Mouse (Mus musculus) thymus, adult 2 months (tissue): ENCODE measurements around the gene Slc22a6. TPM values are rescaled to one million over a fixed set of nuclear protein-coding genes. Genes with fewer than 3 reads are reported as not detected.

Source experiments
- DNase-seq: peaks from one replicate; pipeline ENCODE4 v3.0.0; 2021
- H3K27ac ChIP-seq: fragments of 200-500 bp; 2 replicates; pipeline ENCODE4 v1.5.1; 2012; ENCODE audit warnings: low read length, control low read depth; ENCODE audit not compliant: control insufficient read depth, insufficient read depth
- H3K27me3 ChIP-seq: fragments of 200-500 bp; 2 replicates; pipeline ENCODE4 v1.6.1; 2012; ENCODE audit warnings: mild to moderate bottlenecking, low read length, moderate library complexity, mixed read lengths; ENCODE audit not compliant: control insufficient read depth, insufficient read depth
- H3K36me3 ChIP-seq: fragments of 200-500 bp; 2 replicates; pipeline ENCODE4 v1.6.1; 2012; ENCODE audit warnings: mild to moderate bottlenecking, low read length, moderate library complexity; ENCODE audit not compliant: control insufficient read depth, insufficient read depth
- H3K4me1 ChIP-seq: fragments of 200-500 bp; replicated peaks from 2 replicates; pipeline ENCODE4 v1.6.1; 2012; ENCODE audit warnings: low read length; ENCODE audit not compliant: control insufficient read depth, insufficient read depth
- H3K4me3 ChIP-seq: fragments of 200-500 bp; 2 replicates; pipeline ENCODE4 v1.5.1; 2012; ENCODE audit warnings: mild to moderate bottlenecking, low read length, control low read depth, moderate library complexity; ENCODE audit not compliant: control insufficient read depth, insufficient read depth
- CTCF ChIP-seq: fragments of 200-500 bp; IDR thresholded peaks from 2 replicates; pipeline ENCODE4 v1.5.1; 2012; ENCODE audit warnings: mild to moderate bottlenecking, control low read depth, low read length, moderate library complexity, borderline replicate concordance; ENCODE audit not compliant: control insufficient read depth, poor library complexity, insufficient read depth; ENCODE audit errors: extremely low read depth
- POLR2A ChIP-seq: fragments of 200-500 bp; IDR thresholded peaks from 2 replicates; pipeline ENCODE4 v1.6.1; 2012; ENCODE audit warnings: mild to moderate bottlenecking, low read length, control low read depth, moderate library complexity; ENCODE audit not compliant: control insufficient read depth, poor library complexity, insufficient read depth; ENCODE audit errors: extremely low read depth
- WGBS: fragments of 180-500 bp; shearing (Covaris S2); methylation state at CpG from one replicate; pipeline ENCODE4 v1.1.7; 2018; 5-methylcytosine and 5-hydroxymethylcytosine counted together
- polyA plus RNA-seq: library from polyadenylated mRNA; depleted of rRNA; stranded (reverse); fragments of >200 nt; gene quantifications from 2 replicates; pipeline ENCODE4 v1.2.3, GENCODE M21; 2012

Gene Slc22a6
- polyA plus RNA-seq, 1 experiment = 0.16 TPM

DNA sequence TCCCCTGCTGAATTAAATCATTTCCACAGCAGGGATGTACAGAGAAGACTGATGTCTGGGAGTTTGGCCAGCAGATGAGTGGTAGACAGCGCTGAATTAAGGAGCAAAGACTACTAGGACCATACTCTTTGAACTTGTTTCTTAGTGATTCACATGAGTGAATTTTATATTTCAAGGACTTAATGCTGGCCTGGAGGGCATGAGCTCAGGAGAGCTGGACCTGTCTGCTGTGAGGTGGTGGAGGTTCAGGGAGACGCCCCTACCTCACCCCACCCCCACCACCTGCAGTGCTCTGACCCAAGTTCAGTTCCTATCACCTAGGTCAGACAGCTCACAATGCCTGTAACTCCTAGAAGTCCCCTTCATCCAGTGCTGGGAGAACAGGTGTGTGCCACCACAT lies 28.6 kb downstream of the Slc22a6 start:
- Histone ChIP-seq H3K4me3 (no peak overlapping the region), H3K36me3 (no peaks in the 10 kb centered on the region), H3K27me3 (no peaks in the 10 kb centered on the region), H3K4me1 (no peaks in the 10 kb centered on the region), H3K27ac (no peak overlapping the region)
- DNase-seq = no peak
- TF ChIP-seq POLR2A (no peak), CTCF (no peak)
- WGBS = 100% methylated on average over 2 of the region's 2 CpGs

GRCm38 (mm10) chr19:8655833-8656232 lies 38.0 kb downstream of the Slc22a6 start:
- no peak for TF ChIP-seq CTCF
- no peak for TF ChIP-seq POLR2A
- DNase-seq = no peak
- no peak overlapping the region for H3K4me3 ChIP-seq
- peaks cover 2% of the 10 kb centered on the region; the same call in 1 of the 2 replicates for H3K4me1 ChIP-seq
- H3K27ac ChIP-seq = no peak overlapping the region
- H3K36me3 ChIP-seq = no peaks in the 10 kb centered on the region
- H3K27me3 ChIP-seq = no peaks in the 10 kb centered on the region

- no peak overlapping the region for H3K4me3 ChIP-seq
- TF ChIP-seq POLR2A = no peak
- TF ChIP-seq CTCF = no peak
- peaks cover 2% of the 10 kb centered on the region; the same call in 1 of the 2 replicates for H3K4me1 ChIP-seq
- no peaks in the 10 kb centered on the region for H3K36me3 ChIP-seq
- H3K27me3 ChIP-seq = no peaks in the 10 kb centered on the region
- WGBS = 82% methylated on average over 4 of the region's 4 CpGs
- DNase-seq = no peak
- H3K27ac ChIP-seq = no peak overlapping the region
These were observed 38.5 kb downstream of the Slc22a6 start for GRCm38 (mm10) chr19:8656341-8656740.

DNA sequence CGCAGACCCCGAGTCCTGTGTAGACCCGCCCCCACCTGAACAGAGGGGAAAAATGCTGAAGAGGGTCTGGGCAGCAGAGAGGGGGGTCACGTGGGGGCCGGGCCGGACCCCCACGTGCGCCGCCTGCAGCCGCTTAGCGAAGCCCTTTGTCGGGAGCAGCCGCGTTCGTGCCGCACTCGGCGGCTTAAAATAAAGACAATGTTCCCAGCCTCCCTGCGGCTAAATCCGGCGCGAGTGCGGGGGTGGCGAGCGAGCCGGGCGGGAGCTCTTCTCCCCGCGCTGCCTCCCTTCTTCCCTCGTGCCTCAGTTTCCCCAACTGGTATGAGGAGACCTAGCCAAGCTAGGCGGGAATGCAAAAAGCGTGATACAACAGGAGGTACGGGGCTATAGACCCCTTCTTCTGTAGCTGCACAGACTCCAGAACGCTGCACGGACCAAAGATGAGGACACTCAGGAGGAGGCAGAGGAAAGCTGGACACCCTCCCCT lies 44.0 kb downstream of the Slc22a6 start:
- Histone ChIP-seq H3K4me1 (peaks cover 11% of the 10 kb centered on the region), H3K4me3 (peak overlapping the region; percentile 21), H3K27ac (no peak overlapping the region), H3K27me3 (no peaks in the 10 kb centered on the region; the same call in 1 of the 2 replicates), H3K36me3 (no peaks in the 10 kb centered on the region)
- TF ChIP-seq CTCF (no peak), POLR2A (no peak)
- 4% methylated on average over 35 of the region's 35 CpGs for WGBS
- no peak for DNase-seq

GRCm38 (mm10) chr19:8662337-8662736 lies 44.5 kb downstream of the Slc22a6 start:
- Histone ChIP-seq H3K4me1 (peaks cover 11% of the 10 kb centered on the region), H3K27ac (no peak overlapping the region), H3K36me3 (no peaks in the 10 kb centered on the region), H3K27me3 (no peaks in the 10 kb centered on the region; the same call in 1 of the 2 replicates), H3K4me3 (peak overlapping the region; percentile 21)
- TF ChIP-seq POLR2A (no peak), CTCF (peak; percentile 70; the same call in 1 of the 2 replicates)
- 6% methylated on average over 11 of the region's 11 CpGs for WGBS
- peak; percentile 64 for DNase-seq

- Histone ChIP-seq H3K27ac (no peak within 1 kb of the TSS), H3K4me1 (peaks cover 11% of the 10 kb centered on the region), H3K36me3 (no peaks in the 10 kb centered on the region), H3K27me3 (no peaks in the 10 kb centered on the region; the same call in 1 of the 2 replicates), H3K4me3 (no peak within 1 kb of the TSS)
- TF ChIP-seq CTCF (no peak), POLR2A (no peak)
- WGBS = 87% methylated on average over 9 of the region's 9 CpGs
- no peak for DNase-seq
These were observed 45.6 kb downstream of the Slc22a6 start, which contains the start of gene Chrm1 for GRCm38 (mm10) chr19:8663360-8663839. TSS of gene Chrm1 (plus strand) at chr19:8663789.
